ENCODE assay signal across 16 mouse cellular contexts in genomic region chr6:22922880-22923279, GRCm38 (mm10). TPM values are rescaled to one million over a fixed set of nuclear protein-coding genes. Genes with fewer than 3 reads are reported as not detected.
DNase-seq lines count a peak whose midpoint lies in the region; ATAC-seq lines count a peak whose summit lies in the region.
"Had no signal": no experiment of that assay in that cellular context is flagged by ENCODE, and none has a peak within 500 bp of the region (broad histone marks: within the 10 kb centered on the region; RNA-seq: fewer than 3 reads in every experiment).

No protein-coding gene starts in this region.

- peak; percentile 24 for DNase-seq in ES-CJ7 (ENCODE audit: low read depth, low spot score)
- DNase-seq in R1 (ENCODE audit: low read depth, low spot score) = peak; percentile 10
- no peak for DNase-seq in lung, postnatal 4 days
- DNase-seq in urinary bladder, postnatal 36 days (ENCODE audit: low spot score in 2 of 2) = no peak
- DNase-seq in cerebellum, adult 11-12 months = no peak
- DNase-seq: adrenal gland, postnatal 14 days; gastrocnemius, postnatal 25 days; kidney, postnatal 36 days; right cerebral cortex, postnatal 4 days; thymus, postnatal 14 days had no signal

- peak overlapping the region; percentile 4; the same call in 1 of the 2 replicates for H3K27ac ChIP-seq in forebrain, embryonic 15.5 days (replicated peaks)
- H3K27ac ChIP-seq in midbrain, embryonic 13.5 days = 0 out of 2 replicates have a peak overlapping the region, but pooled peaks have one; percentile 6
- H3K27ac ChIP-seq: heart, embryonic 15.5 days; intestine, embryonic 15.5 days; limb, embryonic 12.5 days had no signal

- no peaks in the 10 kb centered on the region for H3K9me3 ChIP-seq in forebrain, embryonic 15.5 days
- no peaks in the 10 kb centered on the region for H3K9me3 ChIP-seq in midbrain, embryonic 13.5 days
- H3K9me3 ChIP-seq: heart, embryonic 15.5 days; intestine, embryonic 15.5 days; limb, embryonic 12.5 days had no signal

- no peak overlapping the region for H3K9ac ChIP-seq in forebrain, embryonic 15.5 days (replicated peaks)
- H3K9ac ChIP-seq in midbrain, embryonic 13.5 days (replicated peaks) = no peak overlapping the region
- H3K9ac ChIP-seq: heart, embryonic 15.5 days; intestine, embryonic 15.5 days; limb, embryonic 12.5 days had no signal

- H3K36me3 ChIP-seq in forebrain, embryonic 15.5 days = no peaks in the 10 kb centered on the region
- H3K36me3 ChIP-seq in midbrain, embryonic 13.5 days = no peaks in the 10 kb centered on the region
- H3K36me3 ChIP-seq: heart, embryonic 15.5 days; intestine, embryonic 15.5 days; limb, embryonic 12.5 days had no signal

- H3K4me2 ChIP-seq in forebrain, embryonic 15.5 days (replicated peaks) = no peak overlapping the region
- no peak overlapping the region for H3K4me2 ChIP-seq in midbrain, embryonic 13.5 days (replicated peaks)
- H3K4me2 ChIP-seq: heart, embryonic 15.5 days; intestine, embryonic 15.5 days; limb, embryonic 12.5 days had no signal

- H3K4me1 ChIP-seq in forebrain, embryonic 15.5 days = peaks cover 9% of the 10 kb centered on the region
- peaks cover 10% of the 10 kb centered on the region for H3K4me1 ChIP-seq in midbrain, embryonic 13.5 days (replicated peaks)
- H3K4me1 ChIP-seq: heart, embryonic 15.5 days; intestine, embryonic 15.5 days; limb, embryonic 12.5 days had no signal

- WGBS in forebrain, embryonic 15.5 days = 2% methylated on average over 1 of the region's 1 CpGs
- 2% methylated on average over 1 of the region's 1 CpGs for WGBS in midbrain, embryonic 13.5 days

- H3K4me3 ChIP-seq in forebrain, embryonic 15.5 days = no peak overlapping the region
- H3K4me3 ChIP-seq in midbrain, embryonic 13.5 days (replicated peaks) = no peak overlapping the region
- H3K4me3 ChIP-seq: heart, embryonic 15.5 days; intestine, embryonic 15.5 days; limb, embryonic 12.5 days had no signal

- peak; percentile 70; the same call in 1 of the 2 replicates for ATAC-seq in forebrain, embryonic 15.5 days (replicated peaks)
- ATAC-seq in midbrain, embryonic 13.5 days = peak; percentile 68
- ATAC-seq: CD4-positive, CD25-positive, alpha-beta regulatory T cell, adult 4 months; intestine, embryonic 15.5 days had no signal

- H3K27me3 ChIP-seq in forebrain, embryonic 15.5 days = no peaks in the 10 kb centered on the region
- no peaks in the 10 kb centered on the region for H3K27me3 ChIP-seq in midbrain, embryonic 13.5 days
- H3K27me3 ChIP-seq: heart, embryonic 15.5 days; intestine, embryonic 15.5 days; limb, embryonic 12.5 days had no signal

RNA-seq across cellular contexts. Expression of gene Ptprz1, which starts 47.6 kb away (rescaled TPM):
- 101 and 106 TPM in 2 replicates for polyA plus RNA-seq in forebrain, embryonic 15.5 days (2015; fragmentation: Nextera tagmentation; extraction: Ambion mirVana)
- 50.1 and 62.2 TPM in 2 replicates for polyA plus RNA-seq in midbrain, embryonic 13.5 days (2015; fragmentation: Nextera tagmentation; extraction: Ambion mirVana)

Comparison
In these comparisons a context has a peak if more than half of its experiments do, and no peak if none do; other contexts are left out.
1. DNase-seq: peak in ES-CJ7 (single experiment) and R1 (single experiment); none in lung, postnatal 4 days (0 of 2), urinary bladder, postnatal 36 days (0 of 2) and cerebellum, adult 11-12 months (single experiment).